Mouse (Mus musculus): ENCODE data around the gene Il1r2. TPM values are rescaled to one million over a fixed set of nuclear protein-coding genes. Genes with fewer than 3 reads are reported as not detected.

Il1r2 gene
- polyA plus RNA-seq, 2 experiments, result 0.19 to 1.2 TPM

DNA sequence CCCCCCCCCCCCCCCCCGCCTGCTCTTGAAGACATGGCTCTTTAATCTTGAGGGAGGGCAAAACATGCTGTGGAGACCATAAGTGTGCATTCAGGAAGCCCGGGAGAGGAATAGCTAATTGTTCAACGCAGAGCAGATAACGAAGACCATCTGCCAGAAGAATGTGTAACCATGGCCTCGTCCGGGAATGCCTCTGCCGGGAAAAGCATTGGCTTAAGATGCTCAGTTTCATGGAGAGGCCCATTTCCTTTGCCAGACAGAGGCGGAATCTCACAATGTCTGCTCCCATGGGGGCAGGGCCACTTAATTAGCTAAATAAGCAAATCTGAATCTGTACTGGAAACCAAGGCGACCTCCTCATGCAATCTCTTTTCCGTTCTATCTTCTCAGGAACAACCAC lies 43.7 kb downstream of the Il1r2 start:
- Histone ChIP-seq H3K9ac (replicated peaks) (no peak overlapping the region), H3K4me1 (replicated peaks; ENCODE audit: control insufficient read depth in 2 of 2, insufficient read depth in 2 of 2, low read length in 1 of 2) (0 out of 4 replicates have a peak, but pooled peaks cover 0 to 2% of the 10 kb centered on the region in 2 experiments), H3K36me3 (replicated peaks; ENCODE audit: control insufficient read depth, insufficient read depth, low read depth) (no peaks in the 10 kb centered on the region), H3K4me3 (ENCODE audit: insufficient read depth in 1 of 2, low read depth in 2 of 2, low read length in 2 of 2) (no peak overlapping the region), H3K27me3 (ENCODE audit: control insufficient read depth, insufficient read depth, low read length) (no peaks in the 10 kb centered on the region), H3K4me2 (ENCODE audit: low read depth) (no peak overlapping the region), H3K9me3 (ENCODE audit: control insufficient read depth, low read length) (no peaks in the 10 kb centered on the region), H3K27ac (no peak overlapping the region)
- DNase-seq (ENCODE audit: low read depth in 3 of 3, low spot score in 3 of 3) (no peak), ATAC-seq (ENCODE audit: insufficient read depth) (no peak)
- 72% methylated on average over 9 of the region's 10 CpGs for WGBS (ENCODE audit: insufficient replicate concordance)
- TF ChIP-seq CTCF (IDR thresholded peaks at IDR 0.05; ENCODE audit: low read depth) (no peak), EP300 (IDR thresholded peaks at IDR 0.05; ENCODE audit: low read depth) (no peak)

GRCm38 (mm10) chr1:40124237-40124636 lies 50.4 kb downstream of the Il1r2 start:
- no peaks in the 10 kb centered on the region for H3K36me3 ChIP-seq (replicated peaks; ENCODE audit: control insufficient read depth, insufficient read depth, low read depth)
- H3K9ac ChIP-seq (replicated peaks), result no peak overlapping the region
- no peak overlapping the region for H3K4me3 ChIP-seq (ENCODE audit: insufficient read depth in 1 of 2, low read depth in 2 of 2, low read length in 2 of 2)
- 47% methylated on average over 4 of the region's 4 CpGs for WGBS (ENCODE audit: insufficient replicate concordance)
- H3K9me3 ChIP-seq (ENCODE audit: control insufficient read depth, low read length), result no peaks in the 10 kb centered on the region
- 0 out of 4 replicates have a peak, but pooled peaks cover 0 to 3% of the 10 kb centered on the region in 2 experiments for H3K4me1 ChIP-seq (replicated peaks; ENCODE audit: control insufficient read depth in 2 of 2, insufficient read depth in 2 of 2, low read length in 1 of 2)
- H3K27ac ChIP-seq, result no peak overlapping the region
- no peak for ATAC-seq (ENCODE audit: insufficient read depth)
- no peak for TF ChIP-seq CTCF (IDR thresholded peaks at IDR 0.05; ENCODE audit: low read depth)
- TF ChIP-seq EP300 (IDR thresholded peaks at IDR 0.05; ENCODE audit: low read depth), result no peak
- no peak for DNase-seq (ENCODE audit: low read depth in 3 of 3, low spot score in 3 of 3)
- H3K27me3 ChIP-seq (ENCODE audit: control insufficient read depth, insufficient read depth, low read length), result no peaks in the 10 kb centered on the region
- H3K4me2 ChIP-seq (ENCODE audit: low read depth), result no peak overlapping the region

GRCm38 (mm10) chr1:40128481-40128880 lies 54.6 kb downstream of the Il1r2 start:
- Histone ChIP-seq H3K4me3 (ENCODE audit: insufficient read depth in 1 of 2, low read depth in 2 of 2, low read length in 2 of 2) (no peak overlapping the region), H3K9ac (replicated peaks) (no peak overlapping the region), H3K4me2 (ENCODE audit: low read depth) (no peak overlapping the region), H3K4me1 (replicated peaks; ENCODE audit: control insufficient read depth in 2 of 2, insufficient read depth in 2 of 2, low read length in 1 of 2) (0 out of 4 replicates have a peak, but pooled peaks cover 0 to 4% of the 10 kb centered on the region in 2 experiments), H3K9me3 (ENCODE audit: control insufficient read depth, low read length) (no peaks in the 10 kb centered on the region), H3K27me3 (ENCODE audit: control insufficient read depth, insufficient read depth, low read length) (no peaks in the 10 kb centered on the region), H3K36me3 (replicated peaks; ENCODE audit: control insufficient read depth, insufficient read depth, low read depth) (no peaks in the 10 kb centered on the region), H3K27ac (no peak overlapping the region)
- 66% methylated on average over 4 of the region's 4 CpGs for WGBS (ENCODE audit: insufficient replicate concordance)
- no peak for ATAC-seq (ENCODE audit: insufficient read depth)
- TF ChIP-seq EP300 (IDR thresholded peaks at IDR 0.05; ENCODE audit: low read depth) (no peak), CTCF (IDR thresholded peaks at IDR 0.05; ENCODE audit: low read depth) (no peak)
- no peak for DNase-seq (ENCODE audit: low read depth in 3 of 3, low spot score in 3 of 3)

GRCm38 (mm10) chr1:40129321-40129720 lies 55.4 kb downstream of the Il1r2 start:
- Histone ChIP-seq H3K4me3 (ENCODE audit: insufficient read depth in 1 of 2, low read depth in 2 of 2, low read length in 2 of 2) (no peak overlapping the region), H3K27ac (no peak overlapping the region), H3K36me3 (replicated peaks; ENCODE audit: control insufficient read depth, insufficient read depth, low read depth) (no peaks in the 10 kb centered on the region), H3K4me2 (ENCODE audit: low read depth) (no peak overlapping the region), H3K4me1 (replicated peaks; ENCODE audit: control insufficient read depth in 2 of 2, insufficient read depth in 2 of 2, low read length in 1 of 2) (0 out of 4 replicates have a peak, but pooled peaks cover 0 to 4% of the 10 kb centered on the region in 2 experiments), H3K27me3 (ENCODE audit: control insufficient read depth, insufficient read depth, low read length) (no peaks in the 10 kb centered on the region), H3K9ac (replicated peaks) (no peak overlapping the region), H3K9me3 (ENCODE audit: control insufficient read depth, low read length) (no peaks in the 10 kb centered on the region)
- TF ChIP-seq CTCF (IDR thresholded peaks at IDR 0.05; ENCODE audit: low read depth), result no peak
- no peak for TF ChIP-seq EP300 (IDR thresholded peaks at IDR 0.05; ENCODE audit: low read depth)
- no peak for ATAC-seq (ENCODE audit: insufficient read depth)
- 43% methylated on average over 2 of the region's 2 CpGs for WGBS (ENCODE audit: insufficient replicate concordance)
- DNase-seq (ENCODE audit: low read depth in 3 of 3, low spot score in 3 of 3), result no peak

GRCm38 (mm10) chr1:40131631-40132030 lies 57.8 kb downstream of the Il1r2 start:
- Histone ChIP-seq H3K27ac (no peak overlapping the region), H3K36me3 (replicated peaks; ENCODE audit: control insufficient read depth, insufficient read depth, low read depth) (no peaks in the 10 kb centered on the region), H3K27me3 (ENCODE audit: control insufficient read depth, insufficient read depth, low read length) (no peaks in the 10 kb centered on the region), H3K4me3 (ENCODE audit: insufficient read depth in 1 of 2, low read depth in 2 of 2, low read length in 2 of 2) (no peak overlapping the region), H3K4me2 (ENCODE audit: low read depth) (no peak overlapping the region), H3K9ac (replicated peaks) (no peak overlapping the region), H3K9me3 (ENCODE audit: control insufficient read depth, low read length) (no peaks in the 10 kb centered on the region), H3K4me1 (replicated peaks; ENCODE audit: control insufficient read depth in 2 of 2, insufficient read depth in 2 of 2, low read length in 1 of 2) (0 out of 4 replicates have a peak, but pooled peaks cover 0 to 1% of the 10 kb centered on the region in 2 experiments)
- no peak for DNase-seq (ENCODE audit: low read depth in 3 of 3, low spot score in 3 of 3)
- no peak for ATAC-seq (ENCODE audit: insufficient read depth)
- TF ChIP-seq EP300 (IDR thresholded peaks at IDR 0.05; ENCODE audit: low read depth) (no peak), CTCF (IDR thresholded peaks at IDR 0.05; ENCODE audit: low read depth) (no peak)
- 16% methylated on average over 1 of the region's 1 CpGs for WGBS (ENCODE audit: insufficient replicate concordance)
